Mouse (Mus musculus) T-helper 2 cell (primary cell): ENCODE data around the gene Uox.

ENCODE experiments used
- in situ Hi-C: fragments of 300-600 bp; cut with MboI, MseI; formaldehyde crosslinking; loops from one replicate; pipeline ENCODE4 v1.15.1; 2025; ENCODE audit warnings: high pct_unique_total_duplicates

Uox gene

DNA sequence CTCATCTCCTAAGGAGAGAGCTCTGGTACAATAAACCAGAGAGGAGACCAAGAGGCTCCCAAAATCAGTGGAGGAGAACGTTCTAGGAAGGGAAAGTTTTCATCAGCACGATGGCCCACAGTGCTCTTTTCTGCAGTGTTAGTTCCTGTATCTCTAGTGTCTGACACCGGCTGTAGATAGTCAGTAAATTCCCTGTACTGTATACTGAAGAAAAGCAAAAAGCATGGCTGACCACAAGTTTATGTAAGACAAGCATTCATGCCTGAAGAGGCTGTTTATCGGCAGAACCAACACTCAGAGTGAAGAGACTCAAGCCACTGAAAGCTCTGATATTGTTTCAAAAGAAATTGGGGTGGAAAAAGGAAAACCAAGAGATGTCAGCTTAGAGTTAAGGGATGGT is 13.3 kb downstream of the Uox start:
- in situ Hi-C loops, result no loop called here

- in situ Hi-C loops, result no loop called here
Measured at GRCm38 (mm10) chr3:146583908-146584307, 13.7 kb downstream of the Uox start.

DNA sequence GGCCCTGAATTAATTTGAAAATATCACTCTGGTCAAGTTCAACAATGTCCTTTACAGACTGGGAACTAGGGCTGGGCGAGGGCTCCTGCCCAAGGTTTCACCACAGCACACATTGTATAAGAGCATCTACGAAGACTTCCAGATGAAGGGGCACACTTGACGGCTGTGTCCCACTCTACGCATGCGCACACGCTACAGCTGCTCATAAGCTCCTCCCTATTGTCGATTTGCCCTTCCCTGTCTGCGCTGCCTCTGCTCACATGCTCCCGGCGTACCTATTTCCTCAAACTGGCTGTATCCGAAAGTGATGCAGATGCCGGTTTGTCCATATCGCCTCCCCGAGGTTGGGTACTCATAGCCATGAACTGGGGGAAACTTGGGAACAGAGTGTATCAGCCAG is 16.4 kb downstream of the Uox start:
- in situ Hi-C loops, result no loop called here

DNA sequence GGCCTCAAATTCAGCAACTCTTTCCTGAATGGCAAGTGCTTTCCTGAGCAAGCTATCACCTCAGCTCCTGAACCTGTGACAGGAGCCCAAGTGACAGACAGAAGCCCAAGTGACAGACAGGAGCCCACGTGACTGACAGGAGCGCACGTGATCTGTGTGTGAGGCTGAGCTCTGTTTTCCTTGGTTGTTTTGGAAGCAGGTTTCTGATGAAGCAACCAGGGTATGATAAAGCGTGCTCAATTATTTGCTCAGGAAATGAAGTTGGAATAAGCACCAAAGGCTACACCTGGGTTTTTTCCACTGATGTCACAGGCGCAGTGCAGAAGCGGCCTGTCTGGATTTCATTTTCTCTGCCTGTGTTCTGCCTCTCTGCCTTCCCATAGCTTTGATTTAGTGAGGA is 19.3 kb downstream of the Uox start:
- in situ Hi-C loops, result no loop called here

- in situ Hi-C loops, result no loop called here
Measured at GRCm38 (mm10) chr3:146591159-146591558, 20.9 kb downstream of the Uox start.

- in situ Hi-C loops, result no loop called here
Measured at GRCm38 (mm10) chr3:146591601-146592000, 21.4 kb downstream of the Uox start.

DNA sequence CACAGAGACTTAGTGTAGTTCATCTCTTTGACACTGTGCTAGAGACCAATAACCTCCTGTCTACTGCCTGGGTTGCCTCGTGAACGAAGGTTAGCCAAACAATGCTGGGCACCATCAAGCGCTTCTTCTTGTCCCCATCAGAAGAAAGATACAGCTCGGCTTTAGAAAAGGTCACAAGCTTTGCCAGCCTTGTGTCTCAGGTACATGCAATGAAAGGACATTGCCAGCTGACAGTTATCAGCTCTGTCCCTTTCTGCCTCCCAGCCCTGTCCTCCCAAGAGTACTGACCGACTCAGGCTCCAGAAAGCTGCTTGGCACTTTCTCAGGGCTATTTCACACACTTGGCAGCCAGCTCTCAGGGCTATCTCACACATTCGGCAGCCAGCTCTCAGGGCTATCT is 25.2 kb downstream of the Uox start:
- in situ Hi-C loops, result no loop called here

DNA sequence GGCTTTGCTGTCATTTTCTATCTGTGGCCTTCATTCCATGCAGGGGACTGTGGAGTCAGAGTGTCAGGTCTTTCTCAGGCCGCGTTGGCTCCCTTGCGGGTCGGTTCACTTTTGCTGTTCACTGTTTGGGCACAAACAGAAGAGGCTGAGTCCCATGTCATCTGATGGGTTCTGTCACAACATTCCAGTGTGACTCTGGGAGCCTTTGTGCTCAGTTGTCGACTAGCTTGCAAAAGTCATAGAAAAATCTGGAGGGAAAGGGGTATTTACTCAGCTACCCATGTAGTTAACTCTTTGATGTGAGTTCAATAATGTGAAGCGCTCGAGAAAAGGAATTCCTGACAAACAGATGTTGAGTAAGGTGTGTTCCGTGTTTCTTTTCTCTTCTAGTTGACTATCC is 26.2 kb downstream of the Uox start:
- in situ Hi-C loops, result no loop called here

- in situ Hi-C loops, result no loop called here
Measured at GRCm38 (mm10) chr3:146596864-146597263, 26.6 kb downstream of the Uox start.

- in situ Hi-C loops, result no loop called here
Measured at GRCm38 (mm10) chr3:146598411-146598810, 28.2 kb downstream of the Uox start.

GRCm38 (mm10) chr3:146599198-146599900 is 29.1 kb downstream of the Uox start:
- in situ Hi-C loops, result no loop called here

DNA sequence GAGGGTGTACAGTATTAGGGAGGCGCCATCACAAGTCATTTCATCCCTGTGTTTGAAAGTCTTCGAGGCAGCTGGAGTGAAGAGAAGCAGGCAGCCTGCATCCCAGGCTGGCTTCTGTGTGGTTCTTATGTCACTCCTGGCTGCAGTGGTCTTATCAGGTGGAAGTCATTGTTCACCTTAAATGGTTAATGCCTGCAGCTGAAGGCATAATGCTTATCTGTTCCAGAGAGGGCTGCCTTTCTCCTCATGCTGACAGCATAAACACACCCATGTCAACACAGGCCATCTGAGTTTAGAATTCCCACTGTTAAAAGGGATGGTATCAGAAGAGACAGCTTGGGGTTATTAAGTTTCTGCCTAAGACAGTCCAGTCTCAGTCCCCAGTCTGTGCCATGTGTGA is 31.0 kb downstream of the Uox start:
- in situ Hi-C loops, result no loop called here

- in situ Hi-C loops, result no loop called here
Measured at GRCm38 (mm10) chr3:146602531-146602930, 32.3 kb downstream of the Uox start.

GRCm38 (mm10) chr3:146604647-146605046 is 34.4 kb downstream of the Uox start:
- in situ Hi-C loops, result no loop called here

DNA sequence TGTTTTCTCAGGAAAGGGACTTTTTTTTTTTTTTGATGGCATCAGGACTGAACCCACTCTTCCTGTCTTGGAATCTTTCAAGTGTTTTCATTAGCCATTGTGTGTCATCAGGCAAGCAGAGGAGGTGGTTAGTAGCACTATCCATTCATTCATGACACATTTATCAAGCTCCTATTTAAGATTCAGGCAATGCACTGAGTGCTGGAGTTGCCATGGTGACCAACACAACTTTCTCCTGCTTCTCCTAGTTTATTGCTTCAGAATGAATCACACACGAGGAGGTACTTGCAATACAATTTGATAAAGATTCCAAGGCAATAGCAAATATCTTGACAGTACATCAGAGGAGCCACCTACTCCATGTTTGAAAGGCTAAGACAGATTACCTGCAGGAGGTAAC is 37.1 kb downstream of the Uox start:
- in situ Hi-C loops, result no loop called here

- in situ Hi-C loops, result no loop called here
Measured at GRCm38 (mm10) chr3:146610322-146610721, 40.1 kb downstream of the Uox start.

DNA sequence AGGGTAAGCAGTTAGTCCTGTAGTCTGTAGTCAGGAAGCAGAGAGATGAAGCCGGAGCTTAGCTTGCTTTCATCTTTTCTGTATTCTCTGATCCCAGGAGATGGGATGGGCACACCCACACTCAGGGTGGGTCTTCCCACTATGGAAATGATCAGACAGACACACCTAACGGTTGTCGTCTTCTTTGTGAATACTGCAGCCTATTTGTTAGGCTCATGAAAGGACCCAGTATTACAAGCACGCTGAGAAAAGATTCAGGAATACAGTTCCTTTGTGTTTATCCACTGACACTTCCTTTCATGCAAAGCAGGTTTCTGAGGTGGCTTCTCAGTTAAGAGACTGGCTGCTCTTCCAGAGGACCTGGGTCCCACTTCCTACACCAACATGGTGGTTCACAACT is 41.0 kb downstream of the Uox start:
- in situ Hi-C loops, result no loop called here

- in situ Hi-C loops, result no loop called here
Measured at GRCm38 (mm10) chr3:146611821-146612220, 41.6 kb downstream of the Uox start.

- in situ Hi-C loops, result no loop called here
Measured at GRCm38 (mm10) chr3:146615496-146615895, 45.3 kb downstream of the Uox start, which contains the start of gene Dnase2b. Dnase2b (minus strand) TSS chr3:146615596.

GRCm38 (mm10) chr3:146616533-146617283 is 46.5 kb downstream of the Uox start:
- in situ Hi-C loops, result no loop called here

GRCm38 (mm10) chr3:146617946-146618345 is 47.7 kb downstream of the Uox start:
- in situ Hi-C loops, result no loop called here

- in situ Hi-C loops, result no loop called here
Measured at GRCm38 (mm10) chr3:146618357-146618756, 48.1 kb downstream of the Uox start.

DNA sequence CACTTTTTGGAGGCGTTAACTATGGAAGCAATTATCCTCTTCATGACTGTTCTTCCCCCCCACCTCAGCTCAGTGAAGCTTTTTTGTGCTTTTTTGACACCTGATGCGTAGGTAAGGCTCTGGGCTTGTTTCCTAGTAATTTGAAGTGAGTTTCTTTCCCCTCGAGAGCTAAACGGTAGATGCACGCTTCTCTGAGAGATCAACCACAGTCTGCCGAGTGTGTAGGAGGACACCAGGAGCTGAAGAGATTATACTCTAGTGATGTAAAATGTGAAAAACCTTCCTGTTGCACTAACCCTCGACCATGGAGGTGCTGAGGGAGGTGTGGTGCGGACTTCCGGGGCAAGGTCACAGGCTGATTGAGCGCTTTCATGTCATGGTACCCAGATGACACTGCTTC is 49.9 kb downstream of the Uox start:
- in situ Hi-C loops, result loop anchor here (10.0 kb wide), 1 partner anchor 845 kb away; no protein-coding TSS in a partner anchor
